Mouse (Mus musculus): ENCODE data around the gene Ddx25.

Ddx25 gene

DNA sequence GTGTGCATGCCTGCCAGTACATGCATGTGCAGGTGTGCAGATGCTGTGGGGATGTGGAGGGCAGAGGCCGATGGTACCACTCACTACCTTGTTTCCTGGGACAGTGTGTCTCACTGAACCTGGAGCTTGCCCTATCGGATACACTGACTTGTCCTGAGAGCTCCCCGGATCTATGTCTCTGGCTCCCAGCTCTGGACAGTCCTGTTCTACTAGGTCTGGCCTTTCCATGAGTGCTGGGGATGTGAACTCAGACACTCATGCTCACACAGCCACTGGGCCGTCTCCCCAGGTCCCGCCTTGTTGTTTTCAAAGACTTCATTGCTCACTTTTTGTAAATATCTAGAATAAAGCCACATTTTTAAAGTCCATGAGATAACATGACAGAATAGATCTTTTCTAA, 17.3 kb downstream of the Ddx25 start:
- DNase-seq, result no peak

DNA sequence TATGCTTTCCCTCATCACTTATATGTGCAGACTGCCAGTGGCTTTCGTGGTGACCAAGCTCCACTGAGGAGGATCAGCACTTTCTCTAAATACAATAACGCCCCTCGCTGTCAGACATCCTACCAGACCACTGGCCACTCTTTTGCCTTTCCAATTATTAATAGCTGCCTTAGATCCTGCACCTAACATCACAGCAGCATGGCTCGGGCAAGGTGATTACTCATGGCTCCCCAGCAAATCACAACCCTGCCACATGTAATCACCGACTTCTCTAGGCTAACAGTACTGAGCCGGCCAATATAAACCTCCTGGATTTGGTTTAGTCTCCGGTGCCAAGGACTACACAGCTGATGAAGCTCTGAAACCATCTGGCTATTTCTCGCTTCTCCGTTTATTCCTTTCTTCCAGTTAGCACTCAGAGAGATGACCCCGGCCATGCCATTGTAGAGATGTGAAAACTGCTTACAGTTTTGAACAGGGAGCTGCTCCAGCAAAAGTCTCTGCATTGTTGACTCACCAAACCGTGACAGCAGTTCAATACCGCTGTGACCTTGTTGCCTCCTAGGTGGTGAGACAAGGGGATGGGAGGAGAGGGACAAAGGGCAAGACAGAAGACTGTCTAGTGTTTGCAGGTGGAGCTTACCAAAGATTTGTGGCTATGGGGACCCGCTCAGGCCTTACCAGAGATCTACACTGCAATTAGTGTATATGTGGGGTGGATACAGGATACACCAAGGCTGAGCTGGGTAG, 19.2 kb downstream of the Ddx25 start:
- peak in 1 of 2 experiments; percentile 21 for DNase-seq

DNA sequence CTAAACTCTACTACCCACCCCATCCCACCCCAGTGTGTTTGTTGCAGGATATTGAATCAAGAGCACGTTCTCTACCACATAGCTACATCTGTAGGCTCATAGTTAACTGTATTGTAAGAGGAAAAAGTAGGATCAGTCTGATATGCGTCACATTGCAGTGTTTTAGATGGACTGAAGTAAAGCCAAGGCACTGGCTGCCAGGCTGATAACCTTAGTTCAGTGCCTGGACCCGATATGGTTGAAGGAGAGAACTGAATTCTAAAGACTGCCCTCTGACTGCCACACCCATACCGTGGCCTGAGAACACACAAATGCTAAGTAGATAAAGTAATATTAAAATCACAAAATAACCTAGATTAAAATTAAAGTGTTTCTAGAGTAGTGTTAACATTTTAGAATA, 22.5 kb downstream of the Ddx25 start:
- DNase-seq, result no peak

DNA sequence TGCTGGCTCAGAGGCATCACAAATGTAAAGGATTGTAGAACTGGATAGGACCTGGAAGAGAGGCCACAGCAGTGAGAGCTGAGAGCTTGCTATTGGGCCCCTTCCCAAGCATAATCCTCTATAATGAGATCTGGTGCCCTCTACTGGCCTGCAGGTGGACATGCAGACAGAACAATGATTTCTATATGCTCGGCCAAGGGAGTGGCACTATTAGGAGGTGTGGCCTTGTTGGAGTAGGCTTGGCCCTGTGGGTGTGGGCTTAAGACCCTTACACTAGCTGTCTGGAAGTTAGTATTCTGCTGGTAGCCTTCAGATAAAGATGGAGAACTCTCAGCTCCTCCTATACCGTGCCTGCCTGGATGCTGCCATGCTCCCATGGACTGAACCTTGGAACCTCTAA, 23.2 kb downstream of the Ddx25 start:
- DNase-seq, result peak; percentile 35 to 52

DNA sequence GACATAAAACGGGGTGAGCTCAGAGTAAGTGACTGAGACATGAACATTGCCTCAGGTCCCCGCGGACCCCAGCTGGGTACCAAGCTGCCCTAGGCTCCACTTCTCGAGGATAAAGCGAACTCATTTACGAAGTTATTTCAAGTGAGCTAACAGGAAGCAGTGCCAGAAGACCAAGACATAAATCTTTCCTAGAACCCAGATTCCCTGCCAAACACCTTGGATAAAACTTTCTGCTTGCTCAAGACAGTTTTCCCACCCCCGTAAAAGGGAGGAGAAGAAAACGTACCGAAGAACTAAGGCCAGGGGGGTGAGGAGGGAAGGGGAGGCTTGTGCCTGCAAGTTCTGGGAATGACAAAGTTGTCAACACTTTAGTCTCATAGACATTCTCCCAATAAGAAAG, 25.1 kb downstream of the Ddx25 start:
- DNase-seq, result no peak

DNA sequence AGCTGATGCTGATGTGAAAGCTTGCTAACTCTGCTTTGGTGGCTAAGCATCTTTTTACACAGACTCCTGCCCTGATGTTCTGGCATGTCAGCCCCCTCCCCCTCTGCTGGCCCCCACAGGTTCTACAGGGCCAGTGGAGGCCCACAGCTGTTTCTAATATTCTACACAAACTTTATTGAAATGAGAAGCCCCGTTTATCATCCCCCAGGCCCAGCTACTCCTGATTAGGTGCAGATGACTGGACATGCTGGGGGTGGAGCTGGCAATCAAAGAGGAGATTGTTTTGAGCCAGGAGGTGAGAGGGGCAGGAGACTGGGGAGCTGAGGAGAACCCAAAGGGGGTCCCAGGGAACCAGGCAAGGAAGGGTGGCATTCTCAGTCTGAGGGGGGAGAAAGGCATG, 28.5 kb downstream of the Ddx25 start:
- no peak for DNase-seq

DNA sequence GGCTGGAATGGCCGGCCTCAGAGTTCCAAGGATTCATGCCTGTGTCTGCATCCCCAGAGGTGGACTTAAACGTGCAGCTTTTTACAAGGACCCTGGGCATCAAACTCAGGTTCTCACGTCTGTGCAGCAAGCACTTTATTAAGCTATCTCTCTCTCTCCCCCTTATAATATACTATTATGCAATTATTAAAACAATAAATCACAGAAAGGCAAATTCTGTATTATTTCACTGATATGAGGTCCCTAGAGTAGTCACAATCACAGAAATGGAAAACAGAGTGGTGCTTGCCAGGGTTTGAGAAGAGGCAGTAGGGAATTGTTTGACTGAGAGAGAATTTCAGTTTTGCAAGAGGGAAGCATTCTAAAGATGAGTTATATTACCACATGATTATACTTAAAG, 29.2 kb downstream of the Ddx25 start:
- DNase-seq, result no peak

DNA sequence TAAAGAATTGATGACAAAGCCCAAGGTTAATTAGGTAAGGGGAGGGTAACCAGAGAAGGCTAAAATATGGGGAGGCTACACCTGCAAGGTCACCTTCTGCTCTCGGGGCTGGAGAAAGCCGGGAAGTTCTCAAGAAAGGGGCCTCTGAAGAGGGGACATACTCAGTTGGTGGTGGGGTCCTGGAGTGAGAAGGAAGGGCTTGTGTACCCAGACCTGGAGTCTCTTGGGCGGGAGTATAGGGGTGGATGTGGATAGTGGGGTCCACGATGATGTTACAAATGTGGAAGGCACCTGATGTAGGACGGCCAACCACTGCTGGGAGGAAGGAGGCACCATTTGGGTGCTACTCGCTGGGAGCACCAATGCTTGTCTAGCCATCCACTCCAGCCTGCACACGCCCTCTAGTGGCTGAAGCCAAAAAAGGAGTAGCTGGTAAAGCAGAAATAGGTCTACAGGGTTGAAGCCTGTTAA, 34.4 kb downstream of the Ddx25 start:
- DNase-seq, result peak; percentile 63 to 81

DNA sequence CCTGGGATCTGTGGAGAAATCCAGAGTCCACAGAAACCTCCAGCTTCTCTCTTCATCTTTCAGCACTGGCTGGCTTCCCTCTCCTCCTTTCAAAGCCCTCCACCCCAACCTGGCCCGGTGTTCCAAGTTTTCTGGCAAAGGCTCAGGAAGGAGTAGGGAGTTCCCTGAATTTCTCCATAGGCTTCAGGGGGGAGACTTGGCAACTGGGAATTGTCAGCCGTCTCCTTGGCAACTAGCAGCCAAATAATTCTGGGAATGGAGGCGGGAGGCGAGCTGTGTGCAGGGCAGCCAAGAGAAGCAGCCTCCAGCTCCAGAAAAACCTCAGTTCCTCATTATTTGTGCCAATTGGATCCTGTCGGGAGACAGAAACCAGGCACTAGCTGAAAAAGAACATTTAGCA, 34.8 kb downstream of the Ddx25 start:
- no peak for DNase-seq

DNA sequence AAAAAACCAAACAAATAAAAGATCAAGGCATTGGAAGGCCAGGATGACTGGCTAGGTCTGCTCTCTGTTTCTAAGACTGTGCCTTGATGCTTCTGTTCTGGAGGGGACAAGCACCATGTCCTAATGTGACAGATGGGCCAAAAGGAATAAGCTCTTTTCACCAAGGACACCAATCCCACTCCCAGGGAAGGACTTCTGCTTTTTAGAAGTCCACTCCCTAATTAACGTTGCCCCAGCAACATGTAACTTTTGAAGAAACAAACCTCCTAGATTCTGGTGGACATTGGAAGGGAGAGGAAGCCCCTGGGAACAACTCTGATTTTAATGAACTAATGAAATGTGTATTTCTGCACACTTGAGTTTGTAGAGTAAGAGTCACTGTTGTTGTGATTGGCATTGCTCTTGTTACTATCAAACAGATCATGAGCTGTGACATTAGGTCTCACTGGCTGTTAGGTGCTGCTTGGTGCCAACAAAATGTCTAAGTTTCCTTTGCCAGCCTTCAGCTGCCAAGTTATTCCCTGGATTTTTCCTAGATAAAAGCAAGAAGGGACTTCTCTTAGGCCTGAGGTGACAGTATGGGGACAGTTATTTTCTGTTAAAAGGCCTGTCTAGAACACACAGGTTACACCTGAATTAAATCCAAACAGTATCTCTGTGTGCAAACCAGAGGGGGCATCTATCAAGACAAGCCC, 35.4 kb downstream of the Ddx25 start:
- DNase-seq, result no peak

DNA sequence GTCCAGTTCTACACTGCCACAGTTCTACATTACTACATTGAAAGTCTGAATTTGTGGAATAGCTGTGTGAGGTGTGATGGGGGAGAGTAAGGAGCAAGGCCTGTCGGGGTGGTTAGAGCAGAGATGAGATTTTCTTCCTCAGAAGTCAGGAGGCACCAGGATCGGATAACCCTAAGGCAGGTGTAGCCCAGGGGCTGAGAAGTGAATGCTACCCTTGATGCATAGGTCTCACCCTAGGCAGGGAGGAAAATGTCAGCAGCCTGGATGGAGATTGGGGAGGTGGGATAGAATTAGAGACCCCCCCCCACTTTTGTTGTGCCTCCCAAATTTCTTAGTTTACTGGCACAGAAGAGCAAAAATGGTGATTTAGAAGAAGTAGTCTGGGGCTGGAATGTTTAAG, 36.1 kb downstream of the Ddx25 start:
- DNase-seq, result no peak

DNA sequence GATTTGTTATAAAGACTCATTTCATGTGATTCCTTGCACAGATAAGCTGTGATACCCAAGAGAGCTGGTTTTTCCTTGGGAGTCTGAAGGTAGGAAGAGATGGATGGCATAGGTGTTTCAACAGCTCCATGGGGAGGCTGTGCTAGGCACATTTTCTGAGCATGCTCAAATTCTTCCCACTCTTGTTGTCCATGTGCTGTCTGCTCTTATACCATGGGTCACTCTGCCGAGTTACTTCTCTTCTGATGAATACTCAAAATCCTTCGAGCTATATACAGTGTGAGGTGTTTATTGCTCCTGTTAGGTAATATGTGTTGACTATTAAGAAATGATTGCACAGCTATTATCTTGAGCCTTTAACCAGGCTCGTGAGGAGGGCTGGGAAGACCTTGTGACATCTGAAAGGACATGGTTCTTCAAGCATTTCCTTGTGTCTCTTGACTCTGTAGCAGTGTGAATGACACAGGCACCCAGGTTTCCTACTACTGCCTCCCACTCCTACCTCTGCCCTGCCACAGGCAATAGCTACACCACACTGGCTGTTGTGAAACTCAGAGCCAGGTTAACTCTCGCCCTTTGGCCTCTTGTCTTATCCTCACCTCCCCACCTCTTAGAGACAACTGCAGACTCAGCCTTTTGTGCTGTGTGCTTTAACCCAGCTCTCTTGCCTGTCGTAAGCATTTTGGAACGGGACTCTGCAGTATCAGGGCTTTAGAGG, 37.5 kb downstream of the Ddx25 start:
- DNase-seq, result peak in 1 of 2 experiments; percentile 9

DNA sequence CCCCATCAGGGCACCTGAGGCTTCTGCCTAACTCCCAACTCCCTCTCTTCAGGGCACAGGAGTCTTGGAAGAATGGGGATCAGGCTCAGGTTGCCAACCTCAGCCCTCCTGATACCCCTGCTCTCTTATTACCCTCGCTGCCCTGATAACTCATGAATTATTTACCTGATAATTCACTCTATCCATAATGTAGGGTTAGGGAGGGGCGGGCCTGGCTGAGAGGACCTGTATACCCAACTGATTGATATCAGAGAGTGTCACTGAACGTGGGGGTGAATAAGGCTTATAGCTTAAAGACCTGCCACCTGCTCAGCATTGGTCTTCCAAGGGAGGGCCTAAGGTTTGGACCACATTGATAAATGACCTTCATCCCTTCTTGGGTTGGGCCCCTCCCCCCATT, 40.2 kb downstream of the Ddx25 start, which contains the start of gene Gm1113:
TSS of gene Gm1113 (minus strand) at position 101 of the 400 bp plus-strand sequence.
- no peak for DNase-seq

DNA sequence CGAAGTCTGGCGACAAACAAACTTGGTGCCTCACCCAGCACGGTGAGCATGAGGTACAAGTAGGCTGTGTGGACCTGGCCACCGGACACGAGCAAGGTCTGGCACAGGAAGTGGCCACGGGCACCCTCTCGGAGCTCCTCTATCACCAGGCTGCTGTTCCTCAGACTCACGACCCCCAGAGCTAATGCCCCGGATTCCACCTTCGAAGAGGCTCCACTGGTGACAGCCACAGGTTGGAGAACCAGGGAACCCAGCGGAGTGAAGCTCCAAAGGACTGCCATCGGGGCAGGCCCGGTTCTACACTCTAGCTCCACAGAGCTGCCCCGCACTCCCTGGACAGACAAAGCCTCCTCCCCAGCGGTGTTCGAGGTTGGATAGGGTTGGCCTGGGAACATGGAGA, 41.6 kb downstream of the Ddx25 start:
- DNase-seq, result no peak

DNA sequence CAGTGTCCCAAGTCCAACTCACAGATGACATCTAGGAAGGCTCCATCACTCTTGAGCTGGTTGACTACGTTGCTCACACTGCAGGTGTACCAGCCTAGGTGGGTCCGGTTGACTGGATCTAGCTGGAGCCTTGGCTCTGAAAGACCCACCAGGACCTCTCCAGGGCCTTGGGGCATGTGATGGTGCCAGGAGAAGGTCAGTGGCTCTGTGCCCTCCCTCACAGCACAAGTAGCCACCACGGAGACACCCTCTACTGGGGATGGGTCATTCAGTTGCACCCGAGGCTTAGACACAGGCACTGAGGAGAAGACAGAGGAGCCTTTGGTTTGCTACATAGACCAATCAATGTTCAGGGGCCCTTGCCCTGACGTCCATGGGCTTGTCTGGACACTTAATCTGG, 42.1 kb downstream of the Ddx25 start:
- DNase-seq, result no peak

DNA sequence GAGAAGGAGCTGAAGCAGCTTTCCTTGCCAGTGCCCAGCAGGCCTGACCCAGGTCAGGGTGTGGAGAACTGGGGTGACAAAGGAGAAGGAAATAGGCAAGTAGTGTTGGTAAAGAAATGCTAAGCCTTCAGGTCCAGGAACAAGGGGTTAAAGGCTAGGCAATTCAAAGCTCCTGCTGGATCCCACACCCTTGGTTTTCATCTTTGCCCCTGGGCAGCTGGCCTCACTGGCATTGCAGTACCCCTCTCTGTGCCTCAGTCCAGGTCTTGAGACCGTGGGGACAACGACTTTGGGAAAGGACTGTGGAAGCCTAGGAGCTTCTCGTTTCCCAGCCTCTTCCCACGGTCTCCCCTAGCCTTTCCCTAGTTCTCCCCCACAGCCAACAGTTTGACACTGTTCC, 44.4 kb downstream of the Ddx25 start:
- no peak for DNase-seq

DNA sequence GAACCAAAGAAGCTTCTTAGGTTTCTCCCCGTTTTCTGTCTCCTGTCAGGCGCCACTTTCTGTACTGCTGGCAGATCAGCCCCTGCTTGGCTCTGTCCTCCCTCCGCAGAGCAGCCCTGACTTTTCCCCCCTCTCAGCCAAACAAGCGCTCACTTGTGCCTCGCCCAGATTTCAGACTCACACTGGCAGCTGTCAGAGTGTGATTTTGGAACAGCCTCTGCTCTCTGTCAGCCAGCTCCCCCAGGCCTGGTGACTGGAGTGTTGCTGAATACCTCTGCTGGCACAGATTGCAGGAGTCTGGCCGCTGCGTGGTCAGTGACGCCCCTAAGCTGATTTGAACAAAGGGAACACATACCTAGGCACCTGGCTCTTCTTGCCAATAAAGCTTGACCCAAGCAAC, 50.1 kb downstream of the Ddx25 start:
- DNase-seq, result no peak

DNA sequence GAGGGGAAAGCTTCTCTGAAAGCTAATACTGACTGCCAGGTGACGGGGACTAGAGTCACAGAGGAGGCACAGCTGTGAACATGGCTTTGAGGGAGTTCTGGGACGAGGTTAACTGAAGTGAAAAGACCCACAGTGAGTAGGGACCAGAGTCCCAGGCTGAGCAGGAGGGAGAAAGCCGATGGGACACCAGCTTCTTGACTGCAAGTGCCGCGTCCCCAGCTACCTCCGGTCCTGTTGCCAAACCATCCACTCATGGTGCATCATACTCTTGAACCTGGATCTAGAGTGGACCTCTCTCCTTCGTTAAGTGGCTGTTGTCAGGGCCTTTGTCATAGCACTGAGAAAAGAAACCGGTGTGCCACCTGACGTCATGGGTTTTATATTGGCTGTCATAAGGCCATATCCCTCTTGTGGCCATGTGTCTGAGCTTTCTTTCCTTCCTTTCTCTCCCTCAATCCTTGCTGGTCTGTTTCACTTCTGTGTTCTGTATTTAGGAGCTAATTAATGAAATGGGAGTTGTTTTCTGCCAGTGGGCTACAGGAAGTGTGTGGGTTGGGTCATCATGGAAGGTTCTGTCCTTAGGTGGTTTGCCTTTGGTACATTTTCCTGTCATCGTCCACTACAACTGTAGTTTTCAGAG, 55.8 kb downstream of the Ddx25 start:
- no peak for DNase-seq

DNA sequence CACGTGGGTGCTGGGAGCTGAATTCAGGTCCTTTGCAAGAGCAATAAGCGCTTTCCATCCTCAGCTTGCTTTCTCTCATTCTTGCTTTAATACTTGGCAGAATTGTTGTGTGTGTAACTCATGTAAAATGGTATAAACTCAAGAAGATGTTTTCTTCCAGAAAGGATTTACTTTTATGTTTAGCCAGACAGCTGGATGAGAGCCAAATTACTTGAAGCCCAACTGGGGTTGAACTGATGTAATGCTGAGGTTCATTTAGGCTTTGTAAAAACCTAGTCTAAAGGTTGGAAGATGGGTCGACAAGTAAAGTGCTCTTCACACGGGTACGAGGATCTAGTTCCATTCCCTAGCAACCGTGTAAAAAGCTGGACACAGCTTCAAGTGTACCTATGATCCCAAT, 58.4 kb downstream of the Ddx25 start:
- DNase-seq, result no peak

DNA sequence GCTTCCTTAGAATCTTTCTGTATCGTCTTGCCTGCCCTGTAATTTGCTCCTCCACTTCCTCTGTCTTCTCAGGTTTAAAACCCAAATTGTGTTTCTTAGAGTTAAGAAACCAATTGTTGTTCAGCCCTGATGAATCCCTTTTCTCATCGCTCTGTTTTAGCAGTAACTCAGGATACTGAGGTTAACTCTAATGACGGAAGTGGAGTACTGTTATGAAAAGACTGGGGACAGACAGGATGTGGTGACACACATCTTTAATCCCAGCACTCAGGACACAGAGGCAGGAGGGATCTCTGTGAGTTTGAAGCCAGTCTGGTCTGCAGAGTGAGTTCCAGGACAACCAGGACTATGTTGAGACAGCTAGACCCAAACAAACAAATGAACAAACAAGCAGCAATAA, 62.9 kb downstream of the Ddx25 start:
- no peak for DNase-seq

DNA sequence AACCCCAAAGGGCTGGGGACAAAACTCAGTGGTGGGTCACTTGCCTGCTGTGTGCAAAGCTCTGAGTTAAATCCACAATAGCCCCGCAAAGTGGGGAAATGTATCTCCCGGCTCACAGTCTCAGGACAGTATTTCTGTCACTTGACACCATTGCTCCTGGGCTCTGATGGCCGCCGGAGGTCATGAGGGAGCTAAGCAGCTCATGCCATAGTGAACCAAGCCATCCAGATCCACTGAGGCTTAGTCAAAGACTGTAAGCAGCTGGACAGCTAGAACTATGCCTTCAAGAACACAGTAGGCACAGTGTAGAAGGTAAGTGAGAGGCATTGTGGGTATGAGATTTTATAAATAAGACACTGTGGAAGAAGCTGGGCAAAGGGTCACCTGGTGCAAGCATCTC, 63.4 kb downstream of the Ddx25 start:
- no peak for DNase-seq

DNA sequence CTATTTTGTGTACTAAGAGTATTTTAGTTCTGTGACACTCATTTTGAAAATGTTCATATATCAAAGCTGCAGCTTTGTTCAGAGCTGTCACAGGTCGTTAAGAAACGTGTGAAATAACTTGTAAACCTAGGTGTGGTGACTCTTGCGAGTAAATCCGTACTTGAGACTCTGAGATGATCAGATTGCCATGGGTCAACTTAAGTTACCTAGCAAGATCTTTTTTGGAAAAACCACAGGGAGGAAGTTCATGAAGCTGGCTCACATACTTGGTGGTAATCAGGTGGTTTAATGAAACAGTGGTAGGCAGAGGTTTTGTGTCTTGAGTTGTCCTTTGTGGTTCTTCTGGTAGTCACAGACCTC, 64.6 kb downstream of the Ddx25 start:
- no peak for DNase-seq

DNA sequence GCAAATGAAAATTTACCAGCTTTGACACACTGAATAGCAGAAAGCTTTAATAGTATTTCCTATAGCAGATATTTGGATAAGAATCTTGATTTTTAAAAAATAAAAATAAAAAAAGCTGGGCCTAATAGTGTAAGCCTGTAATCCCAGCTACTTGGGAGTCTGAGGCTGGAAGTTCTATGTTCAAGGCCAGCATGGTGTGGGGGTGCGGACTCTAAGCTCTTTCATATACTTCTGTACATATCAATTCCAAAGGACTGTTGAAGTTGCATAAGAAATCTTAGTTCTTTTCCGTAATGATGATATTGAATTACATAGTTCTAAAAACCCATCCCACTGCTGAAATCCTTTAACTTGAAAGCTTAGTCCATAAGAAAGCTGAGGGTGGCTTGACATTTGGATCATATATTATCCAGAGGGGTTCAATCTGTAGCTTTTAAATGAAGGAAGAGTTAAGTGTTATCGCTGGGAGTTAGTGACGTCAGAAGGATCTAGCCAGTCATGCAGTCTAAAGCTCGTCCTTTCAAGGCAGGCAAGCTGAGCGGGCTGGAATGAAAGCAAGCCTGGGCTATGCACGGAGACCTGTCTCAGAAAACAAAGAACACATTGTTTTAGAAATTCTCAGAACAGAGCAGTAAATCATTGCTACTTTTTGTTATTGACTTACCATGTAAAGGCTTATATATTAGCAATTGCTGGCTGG, 65.1 kb downstream of the Ddx25 start:
- DNase-seq, result peak; percentile 2 to 24
